Mouse (Mus musculus) skeletal muscle tissue, adult 2 months (tissue): ENCODE results near the gene Ppp1r12b.
A peak's percentile ranks its signal among the peaks of the same experiment; 100 is the strongest.
"Not testable (repeated sequence)": the region's sequence is repeated elsewhere in the genome, so short reads cannot be mapped to it uniquely, and the experiment has no call there.

ENCODE experiments used
- DNase-seq: peaks from one replicate; pipeline ENCODE4 v3.0.0-alpha.2; 2012; ENCODE audit warnings: low read depth, low spot score

Ppp1r12b gene

GRCm38 (mm10) chr1:134851211-134851610 lies 104.5 kb downstream of the Ppp1r12b start:
- DNase-seq = no peak

- DNase-seq = no peak
These were observed 105.4 kb downstream of the Ppp1r12b start for GRCm38 (mm10) chr1:134850361-134850760.

GRCm38 (mm10) chr1:134847851-134848250 lies 107.9 kb downstream of the Ppp1r12b start:
- no peak for DNase-seq

GRCm38 (mm10) chr1:134846295-134846988 lies 109.3 kb downstream of the Ppp1r12b start:
- peak; percentile 72 for DNase-seq

GRCm38 (mm10) chr1:134843369-134843768 lies 112.4 kb downstream of the Ppp1r12b start:
- no peak for DNase-seq

- DNase-seq = no peak
These were observed 118.7 kb downstream of the Ppp1r12b start for GRCm38 (mm10) chr1:134836909-134837480.

- not testable (repeated sequence) for DNase-seq
These were observed 124.9 kb downstream of the Ppp1r12b start for GRCm38 (mm10) chr1:134830881-134831280.

GRCm38 (mm10) chr1:134829635-134830034 lies 126.1 kb downstream of the Ppp1r12b start:
- DNase-seq = peak; percentile 47

- DNase-seq = no peak
These were observed 130.8 kb downstream of the Ppp1r12b start for GRCm38 (mm10) chr1:134824896-134825295.

- DNase-seq = no peak
These were observed 131.9 kb downstream of the Ppp1r12b start for GRCm38 (mm10) chr1:134823842-134824241.

- peak; percentile 80 for DNase-seq
These were observed 132.4 kb downstream of the Ppp1r12b start for GRCm38 (mm10) chr1:134823323-134823722.

- no peak for DNase-seq
These were observed 134.9 kb downstream of the Ppp1r12b start for GRCm38 (mm10) chr1:134820882-134821281.

- DNase-seq = no peak
These were observed 136.5 kb downstream of the Ppp1r12b start for GRCm38 (mm10) chr1:134819196-134819595.

- DNase-seq = no peak
These were observed 137.0 kb downstream of the Ppp1r12b start for GRCm38 (mm10) chr1:134818716-134819115.

- DNase-seq = no peak
These were observed 137.7 kb downstream of the Ppp1r12b start for GRCm38 (mm10) chr1:134817916-134818595.

- no peak for DNase-seq
These were observed 138.6 kb downstream of the Ppp1r12b start for GRCm38 (mm10) chr1:134817120-134817519.

GRCm38 (mm10) chr1:134816617-134817016 lies 139.1 kb downstream of the Ppp1r12b start:
- DNase-seq = peak; percentile 83

GRCm38 (mm10) chr1:134815748-134816147 lies 140.0 kb downstream of the Ppp1r12b start:
- DNase-seq = no peak

GRCm38 (mm10) chr1:134805471-134805870 lies 150.3 kb downstream of the Ppp1r12b start:
- no peak for DNase-seq

- peak; percentile 42 for DNase-seq
These were observed 151.4 kb downstream of the Ppp1r12b start for GRCm38 (mm10) chr1:134804373-134804772.

GRCm38 (mm10) chr1:134803286-134804117 lies 152.2 kb downstream of the Ppp1r12b start:
- peak; percentile 89 for DNase-seq

- no peak for DNase-seq
These were observed 154.0 kb downstream of the Ppp1r12b start for GRCm38 (mm10) chr1:134801758-134802157.
